Mouse (Mus musculus) spleen, adult 2 months (tissue): ENCODE measurements at regions not wholly inside any gene's neighbourhood (a gene's known extent, or its start where the extent isn't known, plus 50 kb on each side); places are given as distances from the start of the nearest gene placed in this dataset.
"Not testable (repeated sequence)": the region's sequence is repeated elsewhere in the genome, so short reads cannot be mapped to it uniquely, and the experiment has no call there.

Source experiments
- DNase-seq, 2 experiments: peaks; one replicate each; pipeline versions ENCODE4 v3.0.0 to v3.0.0-alpha.2; 2012 to 2021; ENCODE audit warnings: low spot score in 2 of 2, low read depth in 1 of 2
- H3K27ac ChIP-seq: fragments of 200-500 bp; 2 replicates; pipeline ENCODE4 v1.5.1; 2012; ENCODE audit warnings: low read length, inconsistent platforms; ENCODE audit not compliant: insufficient read depth
- H3K27me3 ChIP-seq: fragments of 200-500 bp; 2 replicates; pipeline ENCODE4 v1.6.1; 2012; ENCODE audit warnings: mild to moderate bottlenecking, moderate library complexity, low read length, inconsistent platforms; ENCODE audit not compliant: control insufficient read depth, insufficient read depth
- H3K36me3 ChIP-seq: fragments of 200-500 bp; 2 replicates; pipeline ENCODE4 v1.6.1; 2012; ENCODE audit warnings: mild to moderate bottlenecking, low read length, inconsistent platforms; ENCODE audit not compliant: control insufficient read depth, insufficient read depth
- H3K4me1 ChIP-seq: fragments of 200-500 bp; 2 replicates; pipeline ENCODE4 v1.6.1; 2011; ENCODE audit warnings: inconsistent platforms; ENCODE audit not compliant: control insufficient read depth, insufficient read depth, insufficient read length
- H3K4me3 ChIP-seq: fragments of 200-500 bp; 2 replicates; pipeline ENCODE4 v1.5.1; 2011; ENCODE audit warnings: mild to moderate bottlenecking, inconsistent platforms; ENCODE audit not compliant: insufficient read depth, insufficient read length; ENCODE audit errors: extremely low read depth
- CTCF ChIP-seq: fragments of 200-500 bp; IDR thresholded peaks from 2 replicates; pipeline ENCODE4 v1.5.1; 2011; ENCODE audit warnings: mild to moderate bottlenecking, inconsistent platforms; ENCODE audit not compliant: insufficient read depth, insufficient read length, insufficient replicate concordance; ENCODE audit errors: extremely low read depth
- POLR2A ChIP-seq: fragments of 200-500 bp; IDR thresholded peaks from 2 replicates; pipeline ENCODE4 v1.6.1; 2011; ENCODE audit warnings: low read depth, low read length, inconsistent platforms
- WGBS: fragments of 180-500 bp; shearing (Covaris S2); methylation state at CpG from one replicate; pipeline ENCODE4 v1.1.7; 2018; 5-methylcytosine and 5-hydroxymethylcytosine counted together

DNA sequence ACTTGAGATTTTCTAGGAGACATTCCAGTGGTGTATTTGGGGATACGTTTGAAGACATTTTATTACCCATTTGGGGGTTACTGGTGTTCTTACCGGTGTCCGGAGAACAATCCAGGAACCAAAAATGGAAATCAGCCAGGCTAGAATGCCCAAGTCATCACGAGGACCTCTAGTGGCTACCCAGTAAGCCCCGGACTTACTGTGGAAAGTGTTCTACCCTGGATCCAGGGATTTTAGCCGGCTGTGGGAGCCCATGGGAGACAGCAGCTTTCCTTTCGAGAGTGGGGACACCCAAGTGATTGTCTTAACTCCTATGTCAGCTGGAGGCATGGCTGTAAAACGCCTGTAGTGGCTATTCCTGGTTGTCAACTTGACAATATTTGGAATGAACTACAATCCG is 77.0 kb upstream of the Lemd2 start:
- H3K36me3 ChIP-seq = no peaks in the 10 kb centered on the region
- H3K27ac ChIP-seq = no peak overlapping the region
- no peak for DNase-seq
- no peak overlapping the region for H3K4me3 ChIP-seq
- 78% methylated on average over 9 of the region's 9 CpGs for WGBS
- no peaks in the 10 kb centered on the region for H3K27me3 ChIP-seq
- H3K4me1 ChIP-seq = no peaks in the 10 kb centered on the region
- no peak for TF ChIP-seq POLR2A
- no peak for TF ChIP-seq CTCF

DNA sequence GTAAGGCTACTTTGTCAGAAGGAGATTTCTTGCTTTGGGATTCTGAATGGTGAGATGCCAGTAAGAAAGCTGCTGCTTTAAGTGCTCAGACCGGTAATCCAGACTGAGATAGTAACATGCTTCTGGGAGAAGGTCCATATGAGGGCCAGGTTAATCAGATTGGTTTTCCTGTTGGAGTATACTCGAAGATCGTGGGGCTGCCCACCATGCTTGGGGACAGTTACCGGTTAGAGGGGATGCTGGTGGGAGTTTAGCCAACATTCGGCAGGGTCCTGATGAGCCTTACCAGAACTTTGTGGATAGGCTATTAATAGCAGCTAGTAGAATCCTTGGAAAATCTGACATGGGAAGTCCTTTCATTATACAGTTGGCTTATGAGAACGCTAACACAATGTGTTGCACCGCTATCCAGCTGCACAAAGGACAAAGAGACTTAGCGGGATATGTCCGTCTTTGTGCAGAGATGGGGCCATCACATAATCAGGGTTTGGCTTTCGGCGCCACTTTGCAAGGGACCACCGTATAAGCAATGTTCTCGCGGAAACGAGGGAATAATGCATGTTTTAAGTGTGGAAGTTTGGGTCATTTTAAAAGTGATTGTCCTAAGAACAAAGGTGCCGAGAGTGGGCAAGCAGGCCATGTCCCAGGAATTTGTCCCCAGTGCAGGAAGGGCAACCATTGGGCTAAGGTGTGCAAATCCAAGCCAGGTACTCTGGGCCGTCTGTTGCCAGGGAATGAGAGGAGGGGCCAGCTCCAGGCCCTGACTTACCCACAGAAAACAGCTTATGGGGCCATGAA is 75.4 kb upstream of the Lemd2 start:
- H3K27ac ChIP-seq, H3K4me3 ChIP-seq, DNase-seq, H3K27me3 ChIP-seq, H3K36me3 ChIP-seq, H3K4me1 ChIP-seq: not testable (repeated sequence)
- 96% methylated on average over 17 of the region's 17 CpGs for WGBS

DNA sequence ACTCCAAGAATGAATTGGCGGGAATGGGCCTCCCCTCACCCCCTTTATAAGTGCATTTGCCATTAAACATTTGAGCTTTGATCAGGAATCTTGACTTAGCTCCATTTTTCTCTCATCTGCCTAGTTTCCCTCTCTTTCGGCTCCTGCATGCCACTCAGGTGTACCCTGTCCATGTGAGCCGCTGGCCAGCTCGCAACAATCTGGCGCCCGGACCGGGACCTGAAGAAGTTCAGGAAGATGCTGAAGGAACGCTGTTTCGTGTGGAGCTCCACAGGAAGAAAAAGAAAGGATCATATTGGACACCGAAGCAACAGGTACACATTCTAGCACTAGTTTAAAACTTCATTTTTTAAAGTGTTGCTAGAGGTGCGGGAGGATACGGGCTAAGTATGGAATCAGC is 73.5 kb upstream of the Lemd2 start:
- not testable (repeated sequence) for DNase-seq, H3K27ac ChIP-seq, H3K27me3 ChIP-seq, H3K36me3 ChIP-seq, H3K4me3 ChIP-seq, H3K4me1 ChIP-seq
- 94% methylated on average over 12 of the region's 12 CpGs for WGBS

DNA sequence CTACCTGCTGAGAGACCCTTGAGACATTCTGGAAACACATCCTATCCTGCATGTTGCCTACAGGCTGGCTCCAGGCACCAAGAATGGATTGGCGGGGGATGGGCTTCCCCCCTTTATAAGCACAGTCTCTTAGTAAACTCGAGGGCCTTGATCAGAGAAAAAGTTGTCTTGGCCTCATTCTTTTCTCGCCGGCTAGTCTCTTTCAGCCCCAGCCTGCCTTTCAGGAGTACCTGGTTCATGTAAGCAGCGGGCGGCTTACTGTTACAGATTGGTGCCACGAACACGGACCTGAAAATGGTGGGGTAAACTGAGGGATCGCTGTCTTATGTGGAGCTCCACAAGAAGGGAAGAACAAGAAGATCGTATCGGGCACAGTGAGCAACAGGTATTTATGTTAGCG is 67.5 kb upstream of the Lemd2 start:
- H3K27me3 ChIP-seq, H3K36me3 ChIP-seq, H3K27ac ChIP-seq, H3K4me3 ChIP-seq, H3K4me1 ChIP-seq, DNase-seq: not testable (repeated sequence)
- WGBS = 94% methylated on average over 12 of the region's 12 CpGs

DNA sequence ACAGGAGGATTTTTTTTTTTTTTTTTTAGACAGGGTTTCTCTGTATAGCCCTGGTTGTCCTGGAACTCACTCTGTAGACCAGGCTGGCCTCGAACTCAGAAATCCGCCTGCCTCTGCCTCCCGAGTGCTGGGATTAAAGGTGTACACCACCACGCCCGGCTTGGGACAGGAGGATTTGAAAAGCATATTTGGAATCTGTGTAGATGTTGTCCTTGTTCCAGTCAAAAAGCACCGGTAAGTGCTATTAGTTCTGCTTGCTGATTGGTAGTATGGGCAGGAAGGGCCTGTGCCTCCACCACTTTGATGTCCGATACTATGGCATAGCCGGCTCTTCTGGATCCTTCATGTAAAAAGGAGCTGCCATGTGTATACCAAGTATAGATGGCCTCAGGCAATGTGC is 66.5 kb upstream of the Lemd2 start:
- not testable (repeated sequence) for DNase-seq, H3K27ac ChIP-seq, H3K4me1 ChIP-seq, H3K27me3 ChIP-seq, H3K36me3 ChIP-seq, H3K4me3 ChIP-seq
- 92% methylated on average over 8 of the region's 8 CpGs for WGBS

DNA sequence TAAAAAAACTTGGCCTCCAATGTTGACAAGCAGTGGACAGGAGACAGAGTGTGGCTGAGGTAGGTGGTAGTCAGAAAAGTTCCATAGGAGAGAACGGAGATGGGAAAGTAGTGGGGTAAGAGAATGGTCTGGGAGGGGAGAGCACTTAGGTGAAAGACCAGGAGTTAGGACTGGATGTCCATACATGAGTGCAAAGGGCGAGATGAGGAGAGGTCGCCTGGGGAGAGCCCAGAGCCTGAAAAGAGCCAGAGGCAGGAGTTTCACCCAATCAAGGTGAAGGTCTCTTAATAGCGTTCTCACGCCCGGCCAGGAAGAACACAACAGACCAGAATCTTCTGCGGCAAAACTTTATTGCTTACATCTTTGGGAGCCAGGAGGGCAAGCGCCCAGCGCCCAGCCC is 60.3 kb upstream of the Lemd2 start:
- WGBS = 92% methylated on average over 7 of the region's 9 CpGs
- not testable (repeated sequence) for H3K27me3 ChIP-seq, H3K4me3 ChIP-seq, H3K27ac ChIP-seq, H3K36me3 ChIP-seq, H3K4me1 ChIP-seq, DNase-seq

DNA sequence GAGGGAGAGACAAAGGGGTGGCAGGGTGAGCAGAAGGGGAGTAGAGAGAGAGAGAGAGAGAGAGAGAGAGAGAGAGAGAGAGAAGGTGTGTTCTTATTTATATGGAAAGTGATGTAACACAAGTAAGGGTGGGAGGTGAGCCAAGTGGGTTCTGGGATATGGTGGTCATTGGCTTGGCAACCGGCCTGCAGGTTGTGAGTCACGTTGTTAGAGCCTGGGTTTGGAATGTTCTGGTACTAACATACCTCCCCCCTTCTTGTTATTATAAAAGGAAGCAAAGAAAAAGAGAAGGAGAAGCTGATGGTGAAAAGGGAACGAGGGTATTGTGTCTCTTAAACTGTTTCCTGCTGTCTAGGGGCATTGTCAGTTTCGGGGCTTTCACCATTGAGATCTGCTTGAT is 58.3 kb upstream of the Lemd2 start:
- TF ChIP-seq POLR2A (no peak), CTCF (no peak)
- H3K27ac ChIP-seq = no peak overlapping the region
- no peaks in the 10 kb centered on the region for H3K27me3 ChIP-seq
- WGBS = 57% methylated on average over 4 of the region's 4 CpGs
- H3K4me3 ChIP-seq = no peak overlapping the region
- no peak for DNase-seq
- no peaks in the 10 kb centered on the region for H3K36me3 ChIP-seq
- H3K4me1 ChIP-seq = no peaks in the 10 kb centered on the region

DNA sequence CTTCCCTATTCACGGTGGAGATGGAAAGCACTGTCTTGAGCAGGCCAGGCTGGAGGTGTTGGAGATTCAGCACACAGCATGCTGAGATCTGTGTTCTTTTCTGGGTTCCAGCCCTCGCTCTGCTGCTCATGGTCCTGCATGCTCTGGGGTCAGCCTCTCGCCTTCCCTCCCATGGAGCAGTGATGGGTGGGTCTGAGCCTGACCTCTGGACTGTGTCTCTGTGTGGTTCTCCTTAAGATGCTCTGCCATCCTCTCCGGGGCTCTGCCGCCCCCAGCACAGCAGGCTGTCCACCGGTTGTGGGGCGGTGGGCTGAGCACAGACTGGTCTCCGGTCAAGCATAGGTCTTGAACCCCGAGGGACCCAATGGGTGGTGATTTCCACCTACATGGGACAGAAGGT is 57.7 kb upstream of the Lemd2 start:
- Histone ChIP-seq H3K27ac (no peak overlapping the region), H3K27me3 (no peaks in the 10 kb centered on the region), H3K4me3 (no peak overlapping the region), H3K36me3 (no peaks in the 10 kb centered on the region), H3K4me1 (no peaks in the 10 kb centered on the region)
- WGBS = 90% methylated on average over 9 of the region's 9 CpGs
- TF ChIP-seq POLR2A (no peak), CTCF (no peak)
- DNase-seq = no peak
